ENCODE assay signal across 8 mouse cellular contexts in the genomic region with DNA sequence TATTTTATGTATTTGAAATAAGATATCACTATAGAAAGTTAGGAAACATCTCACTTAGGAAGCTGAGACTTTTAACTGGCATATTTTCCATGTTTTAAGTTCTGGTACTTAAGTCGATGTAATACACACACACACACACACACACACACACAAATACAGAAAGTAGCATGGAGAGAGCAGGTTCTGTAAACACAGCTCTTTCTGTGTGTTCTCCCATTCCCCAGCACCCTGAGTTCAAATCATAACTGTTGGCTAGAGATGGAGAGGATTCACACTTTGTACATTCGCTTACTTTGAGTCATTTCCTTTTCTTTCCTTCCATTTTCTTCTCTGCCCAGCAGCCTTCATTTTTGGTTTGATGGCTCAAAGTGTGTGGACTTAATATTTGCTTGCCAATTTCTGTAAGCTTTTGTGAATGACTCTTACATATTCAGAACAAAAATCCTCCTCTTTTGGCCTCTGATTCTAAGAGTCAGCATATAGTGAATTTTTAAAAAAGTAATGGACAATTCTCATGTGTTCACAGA. TPM values are rescaled to one million over a fixed set of nuclear protein-coding genes. Genes with fewer than 3 reads are reported as not detected.
A peak's percentile ranks its signal among the peaks of the same experiment; 100 is the strongest.
DNase-seq lines count a peak whose midpoint lies in the region; ATAC-seq lines count a peak whose summit lies in the region.

No protein-coding gene starts in this region.

- WGBS in lung, embryonic 15.5 days, result 19% methylated on average over 2 of the region's 2 CpGs
- 55% methylated on average over 2 of the region's 2 CpGs for WGBS in embryonic facial prominence, embryonic 11.5 days
- 29% methylated on average over 2 of the region's 2 CpGs for WGBS in intestine, embryonic 14.5 days
- WGBS in neural tube, embryonic 13.5 days, result 44% methylated on average over 2 of the region's 2 CpGs

- DNase-seq in lung, adult 18-20 months, result no peak
- no peak for DNase-seq in embryonic facial prominence, embryonic 11.5 days (ENCODE audit: low spot score)
- no peak for DNase-seq in intestine, embryonic 14.5 days (ENCODE audit: low spot score)
- DNase-seq in thymus, postnatal 0 days (ENCODE audit: low spot score), result no peak
- no peak for DNase-seq in left cerebral cortex, postnatal 4 days
- DNase-seq in layer of hippocampus, adult 18-20 months (ENCODE audit: low spot score in 2 of 2), result no peak

- H3K4me2 ChIP-seq in lung, embryonic 15.5 days, result peak overlapping the region; percentile 81
- peak overlapping the region; percentile 52 for H3K4me2 ChIP-seq in embryonic facial prominence, embryonic 11.5 days (ENCODE audit: low read depth, low read length)
- H3K4me2 ChIP-seq in intestine, embryonic 14.5 days (ENCODE audit: low read length), result peak overlapping the region; percentile 77
- H3K4me2 ChIP-seq in neural tube, embryonic 13.5 days, result peak overlapping the region; percentile 81

- no peaks in the 10 kb centered on the region for H3K36me3 ChIP-seq in lung, embryonic 15.5 days
- no peaks in the 10 kb centered on the region for H3K36me3 ChIP-seq in embryonic facial prominence, embryonic 11.5 days (replicated peaks; ENCODE audit: control insufficient read depth, insufficient read depth, low read depth, low read length)
- H3K36me3 ChIP-seq in intestine, embryonic 14.5 days (ENCODE audit: control insufficient read depth, insufficient read depth, low read length), result 0 out of 2 replicates have a peak, but pooled peaks cover 2% of the 10 kb centered on the region
- no peaks in the 10 kb centered on the region for H3K36me3 ChIP-seq in neural tube, embryonic 13.5 days

- H3K27ac ChIP-seq in lung, embryonic 15.5 days, result no peak overlapping the region
- H3K27ac ChIP-seq in embryonic facial prominence, embryonic 11.5 days (replicated peaks; ENCODE audit: low read depth, low read length), result no peak overlapping the region
- H3K27ac ChIP-seq in intestine, embryonic 14.5 days (ENCODE audit: low read depth), result no peak overlapping the region; the same call in 1 of the 2 replicates
- H3K27ac ChIP-seq in neural tube, embryonic 13.5 days (replicated peaks), result no peak overlapping the region

- H3K9ac ChIP-seq in lung, embryonic 15.5 days, result peak overlapping the region; percentile 100
- peak overlapping the region; percentile 49 for H3K9ac ChIP-seq in embryonic facial prominence, embryonic 11.5 days (replicated peaks; ENCODE audit: low read length)
- H3K9ac ChIP-seq in intestine, embryonic 14.5 days (ENCODE audit: low read length), result peak overlapping the region; percentile 96
- H3K9ac ChIP-seq in neural tube, embryonic 13.5 days, result peak overlapping the region; percentile 100

- intact Hi-C loops in left cerebral cortex, postnatal 4 days (cut with DNase I), result no loop called here

- H3K9me3 ChIP-seq in lung, embryonic 15.5 days, result no peaks in the 10 kb centered on the region
- no peaks in the 10 kb centered on the region for H3K9me3 ChIP-seq in embryonic facial prominence, embryonic 11.5 days (replicated peaks; ENCODE audit: control insufficient read depth, low read length)
- no peaks in the 10 kb centered on the region for H3K9me3 ChIP-seq in intestine, embryonic 14.5 days (ENCODE audit: control insufficient read depth, low read length)
- no peaks in the 10 kb centered on the region for H3K9me3 ChIP-seq in neural tube, embryonic 13.5 days

- H3K27me3 ChIP-seq in lung, embryonic 15.5 days, result no peaks in the 10 kb centered on the region
- no peaks in the 10 kb centered on the region for H3K27me3 ChIP-seq in embryonic facial prominence, embryonic 11.5 days (ENCODE audit: control insufficient read depth, insufficient read depth, low read length)
- no peaks in the 10 kb centered on the region for H3K27me3 ChIP-seq in intestine, embryonic 14.5 days (replicated peaks; ENCODE audit: control insufficient read depth, insufficient read depth, low read length)
- H3K27me3 ChIP-seq in neural tube, embryonic 13.5 days, result no peaks in the 10 kb centered on the region

- no peak for ATAC-seq in lung, embryonic 15.5 days (ENCODE audit: borderline replicate concordance, extremely low read depth, low FRiP score, low TSS enrichment)
- no peak for ATAC-seq in embryonic facial prominence, embryonic 11.5 days (replicated peaks; ENCODE audit: insufficient number of reproducible peaks, low FRiP score, low TSS enrichment, low read depth)
- ATAC-seq in intestine, embryonic 14.5 days (replicated peaks; ENCODE audit: low FRiP score, low TSS enrichment, low read depth), result no peak
- no peak for ATAC-seq in neural tube, embryonic 13.5 days (ENCODE audit: low read depth)

- H3K4me3 ChIP-seq in lung, embryonic 15.5 days, result peak overlapping the region; percentile 100
- peak overlapping the region; percentile 99 for H3K4me3 ChIP-seq in embryonic facial prominence, embryonic 11.5 days (ENCODE audit: low read depth, low read length)
- peak overlapping the region; percentile 98 for H3K4me3 ChIP-seq in intestine, embryonic 14.5 days (ENCODE audit: low read depth, low read length)
- peak overlapping the region; percentile 100 for H3K4me3 ChIP-seq in neural tube, embryonic 13.5 days

- peaks cover 38% of the 10 kb centered on the region for H3K4me1 ChIP-seq in lung, embryonic 15.5 days
- peaks cover 6% of the 10 kb centered on the region for H3K4me1 ChIP-seq in embryonic facial prominence, embryonic 11.5 days (ENCODE audit: control insufficient read depth, insufficient read depth, low read length)
- H3K4me1 ChIP-seq in intestine, embryonic 14.5 days (replicated peaks; ENCODE audit: control insufficient read depth, insufficient read depth, low read length), result peaks cover 21% of the 10 kb centered on the region
- peaks cover 67% of the 10 kb centered on the region for H3K4me1 ChIP-seq in neural tube, embryonic 13.5 days (replicated peaks)

RNA-seq across cellular contexts. Expression of gene Nsd2, which starts 1.4 kb away (rescaled TPM):
- polyA plus RNA-seq in lung, embryonic 15.5 days (2015; fragmentation: Nextera tagmentation; extraction: Ambion mirVana), result 51.0 and 55.5 TPM in 2 replicates
- polyA plus RNA-seq in embryonic facial prominence, embryonic 11.5 days (2014; fragmentation: Nextera tagmentation; extraction: Ambion mirVana), result 73.6 and 78.1 TPM in 2 replicates
- polyA plus RNA-seq in intestine, embryonic 14.5 days (2014; fragmentation: Nextera tagmentation; extraction: Ambion mirVana), result 56.7 and 59.2 TPM in 2 replicates
- 63.1 and 68.8 TPM in 2 replicates for polyA plus RNA-seq in neural tube, embryonic 13.5 days (2015; fragmentation: Nextera tagmentation; extraction: Ambion mirVana)
- 46.6 and 51.5 TPM in 2 replicates for polyA plus RNA-seq in thymus, postnatal 0 days (2015; fragmentation: Nextera tagmentation; extraction: Ambion mirVana)
- 100 to 1,000 TPM; 223 to 230 TPM for total RNA-seq in left cerebral cortex, postnatal 4 days (2021)
- total RNA-seq in layer of hippocampus, adult 18-20 months (2021), result 100 to 1,000 TPM; 118 to 119 TPM

RNA-seq across cellular contexts. Expression of gene Letm1, which starts 39.3 kb away (rescaled TPM):
- polyA plus RNA-seq in lung, embryonic 15.5 days (2015; fragmentation: Nextera tagmentation; extraction: Ambion mirVana), result 46.4 and 47.1 TPM in 2 replicates
- polyA plus RNA-seq in embryonic facial prominence, embryonic 11.5 days (2014; fragmentation: Nextera tagmentation; extraction: Ambion mirVana), result 46.1 and 48.9 TPM in 2 replicates
- 39.8 and 43.8 TPM in 2 replicates for polyA plus RNA-seq in intestine, embryonic 14.5 days (2014; fragmentation: Nextera tagmentation; extraction: Ambion mirVana)
- polyA plus RNA-seq in neural tube, embryonic 13.5 days (2015; fragmentation: Nextera tagmentation; extraction: Ambion mirVana), result 58.3 and 59.4 TPM in 2 replicates
- 51.8 and 52.5 TPM in 2 replicates for polyA plus RNA-seq in thymus, postnatal 0 days (2015; fragmentation: Nextera tagmentation; extraction: Ambion mirVana)
- 100 to 1,000 TPM; 101 to 110 TPM for total RNA-seq in left cerebral cortex, postnatal 4 days (2021)
- 100 to 1,000 TPM in 1 of 2 experiments, 10 to 100 TPM in 1; 95.4 to 101 TPM for total RNA-seq in layer of hippocampus, adult 18-20 months (2021)

Comparison
In these comparisons a context has a peak if more than half of its experiments do, and no peak if none do; other contexts are left out.
1. H3K9ac ChIP-seq: peak in every context shown above with its lines; median percentile 100 in lung, embryonic 15.5 days; 100 in neural tube, embryonic 13.5 days; 96 in intestine, embryonic 14.5 days; 49 in embryonic facial prominence, embryonic 11.5 days.